Mouse (Mus musculus): ENCODE measurements at regions not wholly inside any gene's neighbourhood (a gene's known extent, or its start where the extent isn't known, plus 50 kb on each side); places are given as distances from the start of the nearest gene placed in this dataset.
A peak's percentile ranks its signal among the peaks of the same experiment; 100 is the strongest.

GRCm38 (mm10) chr2:117929586-117929985, 182.1 kb upstream of the Thbs1 start:
- H3K27me3 ChIP-seq (ENCODE audit: control insufficient read depth, insufficient read depth, low read length): no peaks in the 10 kb centered on the region
- no peaks in the 10 kb centered on the region for H3K36me3 ChIP-seq (ENCODE audit: control insufficient read depth, insufficient read depth, low read length)
- H3K27ac ChIP-seq (replicated peaks): no peak overlapping the region
- DNase-seq (ENCODE audit: low spot score): no peak
- no peaks in the 10 kb centered on the region for H3K9me3 ChIP-seq (ENCODE audit: control insufficient read depth, low read length)
- TF ChIP-seq CTCF (IDR thresholded peaks at IDR 0.05; ENCODE audit: low read depth) (no peak), EP300 (optimal IDR thresholded peaks at IDR 0.05) (no peak)
- ATAC-seq (ENCODE audit: low FRiP score, low TSS enrichment): no peak
- H3K9ac ChIP-seq (ENCODE audit: low read length): no peak overlapping the region
- H3K4me2 ChIP-seq (replicated peaks; ENCODE audit: low read depth): no peak overlapping the region
- H3K4me1 ChIP-seq (replicated peaks; ENCODE audit: control insufficient read depth, insufficient read depth): no peaks in the 10 kb centered on the region
- 59% methylated on average over 1 of the region's 1 CpGs for WGBS
- no peak overlapping the region for H3K4me3 ChIP-seq (ENCODE audit: low read depth, low read length)

- Histone ChIP-seq H3K36me3 (ENCODE audit: control insufficient read depth, insufficient read depth, low read length) (no peaks in the 10 kb centered on the region), H3K4me3 (ENCODE audit: low read depth, low read length) (no peak overlapping the region), H3K4me1 (replicated peaks; ENCODE audit: control insufficient read depth, insufficient read depth) (no peaks in the 10 kb centered on the region), H3K9me3 (ENCODE audit: control insufficient read depth, low read length) (no peaks in the 10 kb centered on the region), H3K4me2 (replicated peaks; ENCODE audit: low read depth) (no peak overlapping the region), H3K9ac (ENCODE audit: low read length) (no peak overlapping the region), H3K27me3 (ENCODE audit: control insufficient read depth, insufficient read depth, low read length) (no peaks in the 10 kb centered on the region), H3K27ac (replicated peaks) (no peak overlapping the region)
- 89% methylated on average over 3 of the region's 3 CpGs for WGBS
- ATAC-seq (ENCODE audit: low FRiP score, low TSS enrichment) (no peak), DNase-seq (ENCODE audit: low spot score) (no peak)
- TF ChIP-seq CTCF (IDR thresholded peaks at IDR 0.05; ENCODE audit: low read depth) (no peak), EP300 (optimal IDR thresholded peaks at IDR 0.05) (no peak)
Measured at GRCm38 (mm10) chr2:117930895-117931537, 180.7 kb upstream of the Thbs1 start.

- Histone ChIP-seq H3K4me1 (replicated peaks; ENCODE audit: control insufficient read depth, insufficient read depth) (no peaks in the 10 kb centered on the region), H3K4me3 (ENCODE audit: low read depth, low read length) (no peak overlapping the region), H3K36me3 (ENCODE audit: control insufficient read depth, insufficient read depth, low read length) (no peaks in the 10 kb centered on the region), H3K27ac (replicated peaks) (no peak overlapping the region), H3K4me2 (replicated peaks; ENCODE audit: low read depth) (no peak overlapping the region), H3K9ac (ENCODE audit: low read length) (no peak overlapping the region), H3K9me3 (ENCODE audit: control insufficient read depth, low read length) (no peaks in the 10 kb centered on the region), H3K27me3 (ENCODE audit: control insufficient read depth, insufficient read depth, low read length) (no peaks in the 10 kb centered on the region)
- no peak for TF ChIP-seq EP300 (optimal IDR thresholded peaks at IDR 0.05)
- TF ChIP-seq CTCF (IDR thresholded peaks at IDR 0.05; ENCODE audit: low read depth): no peak
- no peak for DNase-seq (ENCODE audit: low spot score)
- ATAC-seq (ENCODE audit: low FRiP score, low TSS enrichment): no peak
- 64% methylated on average over 6 of the region's 6 CpGs for WGBS
Measured at GRCm38 (mm10) chr2:117936590-117936989, 175.1 kb upstream of the Thbs1 start.

- Histone ChIP-seq H3K9ac (ENCODE audit: low read length) (no peak overlapping the region), H3K4me1 (replicated peaks; ENCODE audit: control insufficient read depth, insufficient read depth) (no peaks in the 10 kb centered on the region), H3K36me3 (ENCODE audit: control insufficient read depth, insufficient read depth, low read length) (no peaks in the 10 kb centered on the region), H3K27me3 (ENCODE audit: control insufficient read depth, insufficient read depth, low read length) (no peaks in the 10 kb centered on the region), H3K4me2 (replicated peaks; ENCODE audit: low read depth) (no peak overlapping the region), H3K27ac (replicated peaks) (no peak overlapping the region), H3K4me3 (ENCODE audit: low read depth, low read length) (no peak overlapping the region), H3K9me3 (ENCODE audit: control insufficient read depth, low read length) (no peaks in the 10 kb centered on the region)
- DNase-seq (ENCODE audit: low spot score): no peak
- no peak for TF ChIP-seq CTCF (IDR thresholded peaks at IDR 0.05; ENCODE audit: low read depth)
- TF ChIP-seq EP300 (optimal IDR thresholded peaks at IDR 0.05): no peak
- no peak for ATAC-seq (ENCODE audit: low FRiP score, low TSS enrichment)
- 63% methylated on average over 12 of the region's 12 CpGs for WGBS
Measured at GRCm38 (mm10) chr2:117938283-117939049, 173.2 kb upstream of the Thbs1 start.

GRCm38 (mm10) chr2:117941517-117942096, 170.1 kb upstream of the Thbs1 start:
- Histone ChIP-seq H3K27ac (replicated peaks) (no peak overlapping the region), H3K36me3 (ENCODE audit: control insufficient read depth, insufficient read depth, low read length) (no peaks in the 10 kb centered on the region), H3K9ac (ENCODE audit: low read length) (no peak overlapping the region), H3K4me1 (replicated peaks; ENCODE audit: control insufficient read depth, insufficient read depth) (no peaks in the 10 kb centered on the region), H3K4me3 (ENCODE audit: low read depth, low read length) (no peak overlapping the region), H3K4me2 (replicated peaks; ENCODE audit: low read depth) (no peak overlapping the region), H3K9me3 (ENCODE audit: control insufficient read depth, low read length) (no peaks in the 10 kb centered on the region), H3K27me3 (ENCODE audit: control insufficient read depth, insufficient read depth, low read length) (no peaks in the 10 kb centered on the region)
- DNase-seq (ENCODE audit: low spot score) (peak; percentile 21), ATAC-seq (ENCODE audit: low FRiP score, low TSS enrichment) (no peak)
- TF ChIP-seq EP300 (optimal IDR thresholded peaks at IDR 0.05) (no peak), CTCF (IDR thresholded peaks at IDR 0.05; ENCODE audit: low read depth) (0 out of 2 replicates have a peak, but pooled peaks have one; percentile 1)
- WGBS: 34% methylated on average over 6 of the region's 6 CpGs

- TF ChIP-seq EP300 (optimal IDR thresholded peaks at IDR 0.05): no peak
- no peak for TF ChIP-seq CTCF (IDR thresholded peaks at IDR 0.05; ENCODE audit: low read depth)
- H3K4me2 ChIP-seq (replicated peaks; ENCODE audit: low read depth): no peak overlapping the region
- H3K4me3 ChIP-seq (ENCODE audit: low read depth, low read length): no peak overlapping the region
- no peaks in the 10 kb centered on the region for H3K9me3 ChIP-seq (ENCODE audit: control insufficient read depth, low read length)
- 69% methylated on average over 5 of the region's 5 CpGs for WGBS
- H3K27ac ChIP-seq (replicated peaks): no peak overlapping the region
- no peak for ATAC-seq (ENCODE audit: low FRiP score, low TSS enrichment)
- no peaks in the 10 kb centered on the region for H3K27me3 ChIP-seq (ENCODE audit: control insufficient read depth, insufficient read depth, low read length)
- no peak overlapping the region for H3K9ac ChIP-seq (ENCODE audit: low read length)
- no peak for DNase-seq (ENCODE audit: low spot score)
- H3K4me1 ChIP-seq (replicated peaks; ENCODE audit: control insufficient read depth, insufficient read depth): no peaks in the 10 kb centered on the region
- H3K36me3 ChIP-seq (ENCODE audit: control insufficient read depth, insufficient read depth, low read length): no peaks in the 10 kb centered on the region
Measured at GRCm38 (mm10) chr2:117943666-117944065, 168.0 kb upstream of the Thbs1 start.

All from stomach, postnatal 0 days (tissue).